Mouse (Mus musculus): ENCODE measurements at regions not wholly inside any gene's neighbourhood (a gene's known extent, or its start where the extent isn't known, plus 50 kb on each side); places are given as distances from the start of the nearest gene placed in this dataset.
"Not testable (repeated sequence)": the region's sequence is repeated elsewhere in the genome, so short reads cannot be mapped to it uniquely, and the experiment has no call there.

DNA sequence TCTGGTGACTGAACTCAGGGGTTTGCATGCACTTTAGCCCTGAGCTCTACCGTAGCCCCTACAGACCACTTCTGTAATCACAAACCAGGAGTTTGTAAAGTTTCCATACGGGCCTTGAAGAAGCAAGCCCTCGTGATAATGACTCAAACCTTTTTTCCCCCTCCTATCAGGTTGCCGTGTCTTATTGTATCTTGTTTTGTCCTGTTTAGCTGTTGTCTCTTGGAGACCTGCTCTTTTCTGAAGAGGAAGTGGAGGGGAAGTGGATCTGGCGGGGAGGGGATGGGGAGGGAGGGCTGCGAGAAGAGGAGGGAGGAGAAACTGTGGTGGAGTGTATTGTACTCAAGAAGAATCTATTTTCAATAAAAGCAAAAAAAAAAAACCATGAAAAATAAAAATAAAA is 87.0 kb downstream of the Fam43a start:
- DNase-seq = no peak

GRCm38 (mm10) chr16:30687225-30687624 is 87.7 kb downstream of the Fam43a start:
- no peak for DNase-seq

DNA sequence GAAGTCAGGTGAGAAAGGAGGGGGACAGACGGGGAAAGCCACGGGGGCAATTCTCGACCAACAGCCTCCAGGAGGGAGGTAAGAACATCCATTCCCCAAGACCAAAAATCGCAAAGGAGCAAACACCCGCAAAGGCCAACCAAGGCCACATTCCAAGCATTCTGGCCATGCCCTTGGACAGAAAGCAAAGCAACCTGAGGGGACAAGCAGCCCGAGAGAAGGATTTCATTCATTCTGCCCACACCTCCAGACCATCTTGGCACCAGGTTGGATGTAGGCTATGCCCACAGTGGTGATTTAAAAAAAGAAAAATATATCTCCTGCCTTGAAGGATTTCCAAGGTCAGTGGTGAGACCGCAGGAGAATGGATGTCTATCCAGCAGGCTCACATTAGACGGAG is 88.2 kb downstream of the Fam43a start:
- DNase-seq = no peak

DNA sequence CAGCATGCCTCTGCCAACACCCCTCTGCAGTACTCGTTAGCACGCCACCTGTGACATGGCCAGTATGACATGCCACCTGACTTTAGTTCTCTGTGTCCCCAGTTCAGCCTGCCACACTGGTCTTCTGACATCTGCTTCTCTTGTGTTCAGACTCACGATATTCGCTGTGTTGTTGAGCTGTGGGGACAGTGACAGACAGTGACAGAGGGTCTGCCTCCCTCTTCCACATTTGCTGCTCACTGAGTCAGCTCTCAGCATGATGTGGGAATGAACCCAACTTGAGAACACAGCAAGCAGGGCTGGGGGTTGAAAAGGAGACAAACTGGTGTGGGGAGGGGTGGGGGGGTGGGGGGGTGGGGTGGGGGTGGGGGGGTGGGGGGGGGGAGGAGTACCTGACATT is 91.0 kb downstream of the Fam43a start:
- DNase-seq = no peak

GRCm38 (mm10) chr16:30691964-30692363 is 92.4 kb downstream of the Fam43a start:
- no peak for DNase-seq

DNA sequence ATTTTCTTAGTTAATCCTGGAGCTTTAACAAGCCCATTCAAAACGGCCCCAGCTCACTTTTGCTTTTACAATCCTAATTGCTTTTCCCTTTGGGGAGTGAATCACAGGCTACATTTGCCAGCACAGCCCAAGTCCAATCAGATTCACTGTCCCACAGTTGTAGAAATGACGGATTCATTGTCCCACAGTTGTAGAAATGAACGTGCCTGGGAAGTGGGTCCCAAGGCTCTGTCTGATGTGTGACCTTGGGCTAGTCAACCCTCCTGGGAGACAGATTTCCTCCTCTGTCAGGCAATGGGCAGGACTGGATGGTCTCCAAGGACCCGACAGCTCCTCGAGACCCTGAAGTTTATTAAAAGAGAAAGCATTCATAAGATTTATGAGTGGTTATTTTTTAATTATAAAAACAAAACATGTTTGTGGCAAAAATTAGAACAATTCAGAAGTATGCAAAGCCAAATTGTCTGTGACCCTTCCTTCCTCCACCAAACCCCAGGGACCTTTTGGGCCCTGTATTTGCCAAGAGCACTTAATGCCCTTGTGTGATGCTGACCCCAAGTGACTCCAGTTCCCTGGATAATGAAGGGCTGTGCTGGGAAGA is 93.1 kb downstream of the Fam43a start:
- DNase-seq = peak; percentile 48 to 56

- no peak for DNase-seq
These were observed 93.7 kb downstream of the Fam43a start for GRCm38 (mm10) chr16:30693206-30693605.

GRCm38 (mm10) chr16:30693839-30694527 is 94.5 kb downstream of the Fam43a start:
- no peak for DNase-seq

DNA sequence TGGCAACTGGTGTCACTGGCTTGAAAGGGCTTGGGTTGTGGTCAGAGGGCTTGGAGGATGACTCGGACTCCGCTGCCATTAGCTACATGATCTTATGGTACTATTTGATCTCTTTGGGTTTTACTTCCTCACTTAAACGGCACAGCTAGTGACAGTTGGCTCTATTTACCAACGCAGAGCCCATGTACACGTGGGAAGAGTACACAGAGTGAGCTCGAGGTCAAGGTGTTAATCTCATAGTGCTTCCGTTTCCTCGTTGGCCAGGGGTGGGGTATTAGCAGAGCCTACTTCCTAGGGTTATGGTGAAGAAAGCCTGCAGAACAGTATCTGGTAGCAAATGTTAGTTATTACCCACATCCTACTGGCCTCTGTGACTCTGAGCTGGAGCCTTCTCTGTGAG is 96.2 kb downstream of the Fam43a start:
- DNase-seq = no peak

DNA sequence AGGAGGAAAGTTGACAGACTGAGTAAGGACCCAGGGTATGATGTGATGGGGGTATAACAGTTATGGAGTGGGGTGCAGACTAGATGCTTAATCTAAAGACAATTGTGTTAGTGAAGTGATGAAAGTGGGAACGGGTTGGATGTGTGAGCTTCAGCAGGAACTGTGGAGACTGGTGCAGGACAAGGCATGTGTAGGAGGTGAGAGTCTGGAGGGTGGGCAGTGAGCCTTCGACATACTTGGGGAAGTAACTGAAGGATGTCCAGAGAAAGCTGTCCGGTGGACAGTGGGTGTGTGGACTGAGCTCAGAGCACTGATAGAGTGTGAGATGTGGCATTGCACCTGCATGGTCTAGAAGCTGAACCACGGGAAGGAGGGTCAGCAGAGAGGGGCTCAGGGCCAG is 97.7 kb downstream of the Fam43a start:
- no peak for DNase-seq

DNA sequence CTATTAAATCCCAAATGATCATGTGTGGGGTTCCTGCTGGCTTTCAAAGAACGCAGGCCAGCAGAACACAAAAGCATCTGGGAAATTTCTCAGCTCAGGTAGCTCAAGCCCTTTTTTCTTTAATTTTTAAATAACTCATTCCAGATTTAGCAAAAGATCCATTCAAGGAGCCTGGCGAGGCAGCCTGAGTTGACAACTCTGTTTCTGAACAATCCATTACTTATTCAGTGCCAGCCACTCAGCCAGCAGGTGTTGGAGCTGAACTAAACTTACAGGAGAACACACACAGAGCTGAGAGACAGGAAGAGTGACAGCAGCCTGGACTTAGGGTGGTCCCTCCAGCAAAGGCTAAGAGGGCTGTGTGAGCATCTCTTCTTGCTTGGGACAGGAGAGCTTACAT is 98.3 kb downstream of the Fam43a start:
- no peak for DNase-seq

DNA sequence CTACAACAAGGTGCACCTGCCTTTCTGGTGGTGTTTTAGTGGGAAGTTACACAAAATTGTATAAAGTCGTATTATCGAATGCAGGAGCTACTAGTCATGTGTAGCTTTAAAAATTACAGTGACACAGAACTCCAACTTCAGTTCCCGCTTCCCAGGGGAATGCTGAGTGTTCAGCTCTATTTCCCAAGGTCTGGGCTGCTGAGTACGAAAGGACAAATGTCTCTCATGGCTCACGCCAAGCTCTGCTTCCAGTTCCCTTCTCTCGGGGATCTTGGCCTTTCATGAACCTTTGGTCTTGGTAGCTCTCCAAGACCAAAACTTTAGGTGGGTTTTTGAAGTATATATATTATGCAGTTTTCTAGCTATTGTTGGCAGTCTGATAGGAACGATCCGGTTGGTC is 104.3 kb downstream of the Fam43a start:
- DNase-seq = peak in 1 of 2 experiments; percentile 21

- peak; percentile 21 to 39 for DNase-seq
These were observed 110.0 kb downstream of the Fam43a start for GRCm38 (mm10) chr16:30709501-30709900.

DNA sequence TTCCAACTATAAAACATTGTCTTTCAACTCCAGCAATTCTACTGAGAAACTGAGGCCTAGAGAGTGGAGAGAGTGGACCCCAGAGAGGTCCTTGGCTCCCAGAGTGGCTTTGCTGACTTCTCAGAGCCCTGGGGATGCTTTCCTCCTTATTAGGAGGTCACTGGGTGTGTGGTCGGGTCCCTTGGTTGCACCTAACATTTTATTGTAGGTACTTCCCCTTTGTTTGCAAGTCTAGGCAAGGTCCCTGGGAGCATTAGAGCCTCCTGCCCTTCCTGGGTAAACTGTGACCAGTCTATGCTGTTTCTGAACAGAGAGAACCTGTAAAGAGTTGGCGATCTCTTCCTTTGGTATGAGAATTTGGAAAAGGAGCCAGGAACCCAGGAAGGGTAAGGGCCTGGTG is 110.5 kb downstream of the Fam43a start:
- no peak for DNase-seq

DNA sequence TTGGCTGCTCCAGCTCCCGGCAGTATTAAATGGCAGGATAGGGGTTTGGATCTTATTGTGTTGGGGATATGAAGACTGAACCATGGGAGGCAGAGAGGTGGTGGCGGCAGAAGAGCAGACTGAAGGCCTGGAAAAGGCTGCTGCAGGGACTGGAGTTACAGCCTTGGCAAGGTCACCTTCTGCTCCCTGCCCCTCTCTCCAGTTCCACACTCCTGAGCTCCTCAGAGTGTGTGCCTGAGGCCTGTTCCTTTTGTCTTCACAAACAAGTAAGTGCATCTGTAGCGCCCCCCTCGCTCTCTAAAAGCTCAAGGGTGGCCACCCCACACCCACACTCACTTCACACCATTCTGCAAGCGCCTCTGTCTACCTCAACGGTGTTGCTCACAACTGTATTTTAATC is 113.0 kb downstream of the Fam43a start:
- no peak for DNase-seq

DNA sequence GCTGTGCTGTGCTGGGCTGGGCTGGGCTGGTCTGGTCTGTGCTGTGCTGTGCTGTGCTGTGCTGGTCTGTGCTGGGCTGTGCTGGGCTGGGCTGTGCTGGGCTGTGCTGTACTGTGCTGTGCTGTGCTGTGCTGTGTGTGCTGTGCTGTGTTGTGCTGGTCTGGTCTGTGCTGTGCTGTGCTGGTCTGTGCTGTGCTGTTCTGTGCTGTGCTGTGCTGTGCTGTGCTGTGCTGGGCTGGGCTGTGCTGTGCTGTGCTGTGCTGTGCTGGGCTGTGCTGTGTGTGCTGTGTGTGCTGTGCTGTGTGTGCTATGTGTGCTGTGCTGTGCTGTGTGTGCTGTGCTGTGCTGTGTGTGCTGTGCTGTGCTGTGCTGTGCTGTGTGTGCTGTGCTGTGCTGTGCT is 118.1 kb downstream of the Fam43a start:
- not testable (repeated sequence) for DNase-seq

DNA sequence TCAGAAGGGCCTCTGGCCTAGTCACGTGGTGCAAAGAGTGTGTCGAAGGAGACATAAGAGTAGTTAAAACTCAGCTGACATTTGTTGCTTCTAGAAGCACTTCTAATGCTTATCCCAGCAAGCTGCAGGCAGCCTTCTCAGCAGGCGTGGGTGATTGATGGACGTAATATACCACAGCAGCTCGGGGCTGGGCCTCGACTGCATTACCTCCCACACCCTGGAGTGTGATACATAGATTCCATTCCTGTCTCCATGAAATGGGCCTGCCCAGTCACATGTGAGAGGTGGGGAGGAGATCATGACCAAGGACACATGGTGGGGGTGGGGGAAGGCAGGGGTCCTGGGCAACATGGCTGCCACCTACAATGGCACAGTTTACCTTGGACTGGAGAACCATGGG is 121.3 kb downstream of the Fam43a start:
- no peak for DNase-seq

DNA sequence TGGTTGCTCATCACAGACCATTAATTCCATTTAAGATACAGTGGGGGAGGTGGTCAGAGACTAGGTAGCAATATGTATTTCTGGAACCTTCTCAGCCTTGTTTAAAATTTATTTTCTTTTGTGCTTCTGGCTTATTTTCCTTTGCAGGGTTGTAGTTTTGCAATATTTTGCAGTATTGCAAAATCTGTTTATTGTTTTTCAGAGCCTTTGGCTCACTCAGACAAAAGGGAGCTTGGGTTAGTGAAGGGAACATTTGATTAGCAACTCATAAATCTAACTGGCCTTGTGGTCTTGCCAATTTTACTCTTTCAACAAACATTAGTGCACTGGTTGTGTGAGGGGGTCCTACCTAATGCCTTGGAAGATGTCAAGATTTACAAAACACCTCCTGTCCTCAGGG is 121.7 kb downstream of the Fam43a start:
- DNase-seq = no peak

- DNase-seq = no peak
These were observed 122.8 kb downstream of the Fam43a start for GRCm38 (mm10) chr16:30722372-30722771.

DNA sequence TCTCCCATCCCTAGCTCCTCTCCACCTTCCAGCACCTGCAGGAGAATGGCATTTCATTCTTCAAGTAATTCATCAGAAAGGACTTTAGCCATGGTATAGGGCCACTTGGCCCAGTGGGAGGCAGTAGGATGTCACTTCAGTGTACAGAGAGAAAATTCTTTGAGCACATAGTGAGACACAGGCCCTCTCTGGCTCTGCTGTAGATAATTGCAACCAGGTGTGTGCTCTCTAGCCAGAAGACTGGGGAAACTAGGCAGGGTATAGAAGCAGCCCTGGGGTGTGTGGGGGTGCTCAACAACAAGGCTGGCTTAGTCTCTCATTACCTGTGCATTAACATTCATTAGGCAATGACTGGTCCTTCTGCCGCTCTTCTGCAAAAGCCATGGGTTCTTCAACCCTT is 125.1 kb downstream of the Fam43a start:
- no peak for DNase-seq

- DNase-seq = no peak
These were observed 133.4 kb downstream of the Fam43a start for GRCm38 (mm10) chr16:30732770-30733415.

- DNase-seq = no peak
These were observed 134.0 kb downstream of the Fam43a start for GRCm38 (mm10) chr16:30733478-30733877.

DNA sequence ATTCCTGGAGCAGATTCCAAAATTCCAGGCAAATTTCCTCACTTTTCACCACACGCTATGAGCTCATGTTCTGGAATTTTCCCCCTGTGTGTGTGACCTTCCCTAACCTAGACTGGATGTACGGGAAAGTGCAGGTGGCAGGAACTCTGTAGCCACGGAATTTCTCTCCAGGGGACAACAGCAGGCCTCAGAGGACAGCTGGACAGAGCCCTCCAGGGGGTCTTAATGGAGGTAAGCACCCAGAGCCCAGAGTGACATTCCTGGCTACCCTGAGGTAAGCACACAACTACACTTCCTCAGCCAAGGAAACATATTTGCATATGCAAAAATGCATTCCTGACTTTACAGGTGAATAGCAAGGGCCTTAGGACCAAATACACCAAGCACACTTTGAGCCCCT is 135.8 kb downstream of the Fam43a start:
- DNase-seq = no peak

- DNase-seq = no peak
These were observed 136.4 kb downstream of the Fam43a start for GRCm38 (mm10) chr16:30735969-30736368.
